Mouse (Mus musculus) stomach, adult 2 months (tissue): ENCODE data around the gene B4galt1. TPM values are rescaled to one million over a fixed set of nuclear protein-coding genes. Genes with fewer than 3 reads are reported as not detected.

ENCODE experiments used
- polyA plus RNA-seq: library from polyadenylated mRNA; depleted of rRNA; stranded (reverse); fragments of >200 nt; gene quantifications from 2 replicates; pipeline ENCODE4 v1.2.3, GENCODE M21; 2012; rRNA removed

Gene B4galt1
- 41.2 and 75.7 TPM in 2 replicates for polyA plus RNA-seq

GRCm38 (mm10) chr4:40853565-40854386, at the start of gene B4galt1:
TSS of gene B4galt1 (minus strand) at chr4:40854005.

GRCm38 (mm10) chr4:40757780-40758420, 95.9 kb downstream of the B4galt1 start, which contains the start of gene Smu1:
TSS of gene Smu1 (minus strand) at chr4:40757923.

Other genes with a start within 250 kb of the B4galt1 start
- gene Aptx, start 150.8 kb downstream of the B4galt1 start, polyA plus RNA-seq = 0.78 and 1.2 TPM in 2 replicates
- gene Dnaja1, start 131.9 kb downstream of the B4galt1 start, polyA plus RNA-seq = 0.32 and 0.71 TPM in 2 replicates
- 2.5 and 3.5 TPM in 2 replicates for gene Smu1, start 96.1 kb downstream of the B4galt1 start, polyA plus RNA-seq
- 360 and 1,188 TPM in 2 replicates for gene Spink4, start 66.0 kb upstream of the B4galt1 start, polyA plus RNA-seq
- 199 and 471 TPM in 2 replicates for gene Bag1, start 94.3 kb upstream of the B4galt1 start, polyA plus RNA-seq
- 1.5 and 2.9 TPM in 2 replicates for gene Chmp5, start 94.4 kb upstream of the B4galt1 start, polyA plus RNA-seq
- 5.9 and 7.3 TPM in 2 replicates for gene Nfx1, start 116.9 kb upstream of the B4galt1 start, polyA plus RNA-seq
- 0.75 and 0.87 TPM in 2 replicates for gene Aqp7, start 194.1 kb upstream of the B4galt1 start, polyA plus RNA-seq
- 228 and 237 TPM in 2 replicates for gene Aqp3, start 244.2 kb upstream of the B4galt1 start, polyA plus RNA-seq